Mouse (Mus musculus): ENCODE data around the gene Abcf2. TPM values are rescaled to one million over a fixed set of nuclear protein-coding genes. Genes with fewer than 3 reads are reported as not detected.

Abcf2 gene
- polyA plus RNA-seq, 1 experiment, result 49.0 TPM

DNA sequence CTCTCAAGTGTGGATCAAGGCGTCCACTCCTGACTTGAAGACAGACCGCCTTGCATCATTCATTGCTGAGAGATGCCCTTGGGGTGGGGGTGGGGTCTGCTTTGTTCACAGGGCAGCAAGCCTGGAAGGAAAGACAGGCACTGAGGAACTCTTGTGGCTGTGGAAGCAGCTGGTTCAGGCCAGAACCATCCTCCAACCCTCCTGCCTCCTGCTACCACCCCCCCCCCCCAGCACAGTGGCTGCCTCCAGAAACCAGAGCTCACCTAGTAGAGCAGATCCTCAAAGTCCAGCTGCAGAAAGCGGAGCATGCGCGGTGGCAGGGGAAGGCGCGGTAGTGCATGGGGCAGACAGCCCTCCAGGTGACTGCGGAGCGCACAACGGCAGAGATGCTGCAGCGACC lies 43.9 kb downstream of the Abcf2 start:
- H3K4me3 ChIP-seq (replicated peaks), result no peak overlapping the region
- H3K27me3 ChIP-seq (replicated peaks), result peaks cover 95% of the 10 kb centered on the region
- no peaks in the 10 kb centered on the region for H3K36me3 ChIP-seq (replicated peaks; ENCODE audit: low read length)
- no peak for TF ChIP-seq GATA1 (IDR thresholded peaks at IDR 0.05; ENCODE audit: borderline replicate concordance, low read length)
- TF ChIP-seq FLI1 (IDR thresholded peaks at IDR 0.05; ENCODE audit: low read length), result no peak
- 0 out of 2 replicates have a peak, but pooled peaks cover 3% of the 10 kb centered on the region for H3K9me3 ChIP-seq
- H3K4me1 ChIP-seq, result peaks cover 6% of the 10 kb centered on the region; the same call in 1 of the 2 replicates

DNA sequence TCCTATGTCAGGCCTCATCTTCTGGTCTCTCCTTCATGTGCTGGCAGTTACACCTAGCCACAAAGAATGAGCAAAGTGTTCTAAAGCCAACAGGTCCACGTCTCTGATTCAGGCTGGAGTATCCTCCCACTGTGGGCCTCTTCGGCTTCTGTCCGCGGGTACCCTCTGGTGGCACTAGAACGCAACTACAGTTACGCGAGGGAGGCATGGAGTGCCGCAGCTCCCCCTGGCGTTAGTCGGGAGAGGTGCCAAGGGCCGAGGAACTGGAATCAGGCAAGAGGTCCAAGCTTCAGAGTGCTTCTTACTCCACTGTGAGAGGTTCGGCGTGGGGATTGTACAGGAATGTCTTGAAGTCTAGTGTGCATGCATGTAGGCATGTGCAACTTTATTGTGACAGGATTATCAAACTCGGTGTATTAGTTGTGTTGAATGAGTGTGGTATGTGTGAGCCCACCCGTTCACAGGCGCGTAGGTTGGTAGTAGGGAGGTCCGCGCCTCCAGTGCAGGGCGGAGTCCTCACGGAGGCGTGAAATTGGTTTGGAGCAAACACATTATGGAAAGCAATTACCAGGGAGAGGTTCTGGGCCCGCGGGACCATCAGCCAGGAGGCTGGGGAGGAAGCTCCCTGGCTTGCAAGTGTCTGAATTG lies 47.1 kb downstream of the Abcf2 start:
- TF ChIP-seq GATA1 (IDR thresholded peaks at IDR 0.05; ENCODE audit: borderline replicate concordance, low read length), result no peak
- TF ChIP-seq FLI1 (IDR thresholded peaks at IDR 0.05; ENCODE audit: low read length), result no peak
- no peaks in the 10 kb centered on the region for H3K36me3 ChIP-seq (replicated peaks; ENCODE audit: low read length)
- H3K4me3 ChIP-seq (replicated peaks), result no peak overlapping the region
- peaks cover 23% of the 10 kb centered on the region for H3K4me1 ChIP-seq
- H3K9me3 ChIP-seq, result no peaks in the 10 kb centered on the region
- peaks cover 97% of the 10 kb centered on the region for H3K27me3 ChIP-seq (replicated peaks)

DNA sequence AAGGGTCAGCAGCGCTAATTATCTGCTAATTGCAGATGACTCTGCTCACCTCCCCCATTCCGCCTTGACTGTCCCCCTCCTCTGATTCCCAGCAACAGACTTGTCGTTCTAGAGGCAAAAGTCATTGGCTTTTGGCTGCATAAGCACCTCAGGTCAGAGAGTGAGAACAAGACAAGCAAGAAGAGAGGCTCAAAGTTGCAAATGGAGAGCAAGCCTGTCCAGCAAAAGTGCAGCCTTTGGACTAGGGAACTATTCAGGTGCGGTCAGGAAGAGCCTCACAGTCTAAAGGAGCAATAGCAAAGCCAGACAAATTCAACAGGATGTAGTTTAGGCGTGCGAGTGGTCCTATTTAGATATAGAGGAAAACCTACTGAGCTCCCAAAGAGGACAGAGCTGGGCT lies 49.5 kb downstream of the Abcf2 start:
- Histone ChIP-seq H3K9me3 (no peaks in the 10 kb centered on the region), H3K36me3 (replicated peaks; ENCODE audit: low read length) (no peaks in the 10 kb centered on the region), H3K4me1 (peaks cover 23% of the 10 kb centered on the region), H3K27me3 (replicated peaks) (peaks cover 99% of the 10 kb centered on the region), H3K4me3 (replicated peaks) (no peak overlapping the region)
- TF ChIP-seq GATA1 (IDR thresholded peaks at IDR 0.05; ENCODE audit: borderline replicate concordance, low read length), result no peak
- no peak for TF ChIP-seq FLI1 (IDR thresholded peaks at IDR 0.05; ENCODE audit: low read length)

DNA sequence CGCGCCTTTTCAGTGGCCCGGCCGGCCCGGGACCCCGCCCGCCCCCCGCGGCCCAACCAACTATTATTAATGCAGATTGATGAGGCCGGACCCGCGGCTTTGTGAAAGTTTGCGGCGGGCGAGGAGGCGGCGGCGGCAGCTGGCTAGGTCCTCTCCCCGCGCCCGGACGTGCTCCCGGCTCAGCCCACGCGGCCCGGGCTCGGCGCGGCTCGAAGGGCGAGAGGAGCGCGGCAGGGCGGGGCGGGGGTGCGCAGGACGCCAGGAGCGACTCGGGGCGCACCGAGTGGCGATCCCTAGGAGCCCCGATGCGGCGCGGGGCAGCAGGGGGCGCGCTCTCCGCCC lies 50.4 kb downstream of the Abcf2 start, which contains the start of gene Gbx1:
Gbx1 (minus strand) TSS at position 314 of the 342 bp plus-strand sequence.
- peaks cover 99% of the 10 kb centered on the region for H3K27me3 ChIP-seq (replicated peaks)
- no peak for TF ChIP-seq FLI1 (IDR thresholded peaks at IDR 0.05; ENCODE audit: low read length)
- no peak for TF ChIP-seq GATA1 (IDR thresholded peaks at IDR 0.05; ENCODE audit: borderline replicate concordance, low read length)

DNA sequence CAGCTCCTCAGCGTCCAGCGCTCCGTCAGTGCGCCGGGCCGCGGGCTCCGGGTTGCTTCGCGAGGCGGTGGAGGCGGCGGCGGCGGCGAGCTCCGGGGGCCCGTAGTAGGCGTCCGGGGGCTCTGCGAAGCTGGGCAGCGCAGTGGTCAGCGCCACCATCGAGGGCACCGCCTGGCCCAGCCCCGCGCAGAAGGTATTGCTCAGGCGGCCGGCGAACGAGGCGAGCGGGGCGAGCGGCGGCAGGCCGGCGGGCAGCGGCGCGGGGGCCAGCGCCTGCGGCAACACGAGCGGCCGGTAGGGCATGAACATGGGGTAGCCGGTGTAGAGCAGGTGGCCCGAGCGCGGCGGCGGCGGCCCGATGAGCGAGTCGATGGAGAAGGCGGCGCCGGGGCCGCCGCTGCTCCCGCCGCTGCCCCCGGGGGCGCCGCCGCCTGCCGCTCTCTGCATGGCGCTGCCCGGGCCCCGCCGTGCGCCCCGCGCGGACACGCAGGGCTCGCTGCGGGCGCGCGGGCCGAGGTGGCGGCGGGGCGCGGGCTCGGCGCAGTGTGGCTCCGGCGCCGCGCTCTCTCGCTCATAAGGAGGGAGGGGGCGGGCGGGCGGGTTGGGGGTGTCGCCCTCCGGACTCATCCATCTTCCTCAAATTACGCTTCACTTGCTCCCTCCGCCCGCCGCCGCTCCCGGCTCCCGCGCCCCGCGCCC lies 50.9 kb downstream of the Abcf2 start:
- Histone ChIP-seq H3K4me3 (replicated peaks) (no peak overlapping the region), H3K27me3 (replicated peaks) (peaks cover 99% of the 10 kb centered on the region), H3K4me1 (peaks cover 23% of the 10 kb centered on the region), H3K9me3 (0 out of 2 replicates have a peak, but pooled peaks cover 2% of the 10 kb centered on the region), H3K36me3 (replicated peaks; ENCODE audit: low read length) (no peaks in the 10 kb centered on the region)
- no peak for TF ChIP-seq FLI1 (IDR thresholded peaks at IDR 0.05; ENCODE audit: low read length)
- no peak for TF ChIP-seq GATA1 (IDR thresholded peaks at IDR 0.05; ENCODE audit: borderline replicate concordance, low read length)

More for the DNA sequence above, 50.4 kb downstream of the Abcf2 start, which contains the start of gene Gbx1:
- peaks cover 23% of the 10 kb centered on the region for H3K4me1 ChIP-seq
- H3K4me3 ChIP-seq (replicated peaks), result peak within 1 kb of the TSS; percentile 7
- no peaks in the 10 kb centered on the region for H3K36me3 ChIP-seq (replicated peaks; ENCODE audit: low read length)
- 0 out of 2 replicates have a peak, but pooled peaks cover 2% of the 10 kb centered on the region for H3K9me3 ChIP-seq

DNA sequence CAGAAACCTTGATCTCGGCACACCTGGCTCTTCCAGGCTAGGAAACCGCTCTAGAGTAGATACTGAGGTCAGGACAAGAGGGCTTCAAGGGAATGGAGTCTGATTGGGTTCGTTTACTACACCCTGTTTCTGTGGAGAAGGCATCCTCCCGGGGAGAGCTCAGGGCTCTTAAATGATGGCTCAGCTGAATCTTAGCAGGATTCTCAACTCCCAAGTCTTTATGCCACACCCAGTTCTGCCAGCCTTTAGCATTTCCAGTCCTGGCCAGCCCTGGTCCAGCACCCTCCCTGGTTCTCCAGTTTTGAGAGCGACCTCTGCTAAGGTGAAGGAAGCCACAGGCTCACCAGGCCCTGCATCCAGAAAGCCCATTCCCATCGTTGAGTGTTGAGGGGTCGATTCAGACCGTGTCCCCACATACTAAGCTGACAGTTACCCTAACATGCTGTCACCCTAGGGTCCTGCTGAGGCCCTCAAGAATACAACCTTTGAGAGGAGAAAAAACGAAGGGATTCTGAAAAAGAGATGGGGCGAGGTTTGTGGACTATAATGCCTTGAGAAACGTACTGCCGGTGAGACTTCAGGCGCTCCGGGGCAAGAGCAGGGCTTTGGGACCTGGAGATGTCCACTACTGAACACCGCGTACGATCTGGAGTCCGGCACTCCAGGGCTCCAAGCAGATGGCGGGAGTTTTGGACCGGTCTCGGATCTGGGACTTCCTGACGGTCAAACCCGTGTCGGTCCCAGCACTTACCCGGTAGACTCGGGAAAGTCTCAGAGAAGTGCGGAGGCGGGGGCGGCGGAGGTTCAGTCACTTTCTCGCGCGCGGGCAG lies 51.7 kb downstream of the Abcf2 start:
- H3K36me3 ChIP-seq (replicated peaks; ENCODE audit: low read length), result no peaks in the 10 kb centered on the region
- H3K4me1 ChIP-seq, result peaks cover 23% of the 10 kb centered on the region
- H3K27me3 ChIP-seq (replicated peaks), result peaks cover 94% of the 10 kb centered on the region
- H3K9me3 ChIP-seq, result 0 out of 2 replicates have a peak, but pooled peaks cover 2% of the 10 kb centered on the region
- no peak overlapping the region for H3K4me3 ChIP-seq (replicated peaks)
- TF ChIP-seq GATA1 (IDR thresholded peaks at IDR 0.05; ENCODE audit: borderline replicate concordance, low read length) (no peak), FLI1 (IDR thresholded peaks at IDR 0.05; ENCODE audit: low read length) (no peak)

DNA sequence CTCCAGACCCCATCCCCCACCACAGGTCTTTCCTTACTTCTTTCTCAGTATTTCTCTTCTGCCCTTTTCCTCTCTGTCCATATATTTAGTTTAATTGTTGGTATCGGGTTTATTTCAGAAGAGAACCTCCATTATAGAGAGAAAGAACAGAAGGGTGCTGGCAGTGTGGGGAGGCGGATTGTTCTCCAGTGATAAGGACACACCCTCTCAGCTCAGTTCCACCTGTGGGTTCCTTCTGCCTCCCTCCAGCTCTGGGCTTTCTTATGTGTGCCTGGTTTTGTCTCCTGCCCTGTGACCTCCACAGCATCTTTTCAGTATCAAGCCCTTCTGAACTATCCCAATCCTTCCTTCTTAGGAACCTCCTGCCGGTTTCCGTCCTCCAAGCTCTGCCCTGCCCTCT lies 52.7 kb downstream of the Abcf2 start:
- Histone ChIP-seq H3K4me3 (replicated peaks) (no peak overlapping the region), H3K9me3 (0 out of 2 replicates have a peak, but pooled peaks cover 2% of the 10 kb centered on the region), H3K27me3 (replicated peaks) (peaks cover 95% of the 10 kb centered on the region), H3K36me3 (replicated peaks; ENCODE audit: low read length) (no peaks in the 10 kb centered on the region), H3K4me1 (peaks cover 17% of the 10 kb centered on the region)
- TF ChIP-seq FLI1 (IDR thresholded peaks at IDR 0.05; ENCODE audit: low read length) (no peak), GATA1 (IDR thresholded peaks at IDR 0.05; ENCODE audit: borderline replicate concordance, low read length) (no peak)

- peaks cover 17% of the 10 kb centered on the region for H3K4me1 ChIP-seq
- H3K27me3 ChIP-seq (replicated peaks), result peaks cover 92% of the 10 kb centered on the region
- no peak overlapping the region for H3K4me3 ChIP-seq (replicated peaks)
- H3K36me3 ChIP-seq (replicated peaks; ENCODE audit: low read length), result no peaks in the 10 kb centered on the region
- no peak for TF ChIP-seq GATA1 (IDR thresholded peaks at IDR 0.05; ENCODE audit: borderline replicate concordance, low read length)
- no peak for TF ChIP-seq FLI1 (IDR thresholded peaks at IDR 0.05; ENCODE audit: low read length)
- 0 out of 2 replicates have a peak, but pooled peaks cover 2% of the 10 kb centered on the region for H3K9me3 ChIP-seq
Observed at GRCm38 (mm10) chr5:24523806-24524205, 53.5 kb downstream of the Abcf2 start.

GRCm38 (mm10) chr5:24521366-24521765 lies 55.9 kb downstream of the Abcf2 start:
- TF ChIP-seq GATA1 (IDR thresholded peaks at IDR 0.05; ENCODE audit: borderline replicate concordance, low read length) (no peak), FLI1 (IDR thresholded peaks at IDR 0.05; ENCODE audit: low read length) (no peak)
- Histone ChIP-seq H3K27me3 (replicated peaks) (peaks cover 91% of the 10 kb centered on the region), H3K9me3 (0 out of 2 replicates have a peak, but pooled peaks cover 2% of the 10 kb centered on the region), H3K4me1 (peaks cover 7% of the 10 kb centered on the region; the same call in 1 of the 2 replicates), H3K4me3 (replicated peaks) (no peak overlapping the region), H3K36me3 (replicated peaks; ENCODE audit: low read length) (no peaks in the 10 kb centered on the region)

Other genes starting within 250 kb of the Abcf2 start
- gene Kcnh2, start 225.9 kb downstream of the Abcf2 start, polyA plus RNA-seq (2012; ENCODE audit: insufficient read depth, low replicate concordance), result 0.10 TPM in 1 of 2 replicates, not detected in the other
- not detected in 2 replicates for gene Nos3, start 212.7 kb downstream of the Abcf2 start, polyA plus RNA-seq (2012; ENCODE audit: insufficient read depth, low replicate concordance)
- gene Atg9b, start 185.3 kb downstream of the Abcf2 start, polyA plus RNA-seq (2012; ENCODE audit: insufficient read depth, low replicate concordance), result 1.8 and 4.2 TPM in 2 replicates
- 10.6 and 45.2 TPM in 2 replicates for gene Abcb8, start 183.8 kb downstream of the Abcf2 start, polyA plus RNA-seq (2012; ENCODE audit: insufficient read depth, low replicate concordance)
- not detected in 2 replicates for gene Asic3, start 164.1 kb downstream of the Abcf2 start, polyA plus RNA-seq (2012; ENCODE audit: insufficient read depth, low replicate concordance)
- 6.0 and 14.5 TPM in 2 replicates for gene Cdk5, start 153.9 kb downstream of the Abcf2 start, polyA plus RNA-seq (2012; ENCODE audit: insufficient read depth, low replicate concordance)
- gene Slc4a2, start 153.6 kb downstream of the Abcf2 start, polyA plus RNA-seq (2012; ENCODE audit: insufficient read depth, low replicate concordance), result 14.7 and 31.0 TPM in 2 replicates
- 216 and 275 TPM in 2 replicates for gene Fastk, start 132.2 kb downstream of the Abcf2 start, polyA plus RNA-seq (2012; ENCODE audit: insufficient read depth, low replicate concordance)
- 31.6 and 37.8 TPM in 2 replicates for gene Tmub1, start 129.6 kb downstream of the Abcf2 start, polyA plus RNA-seq (2012; ENCODE audit: insufficient read depth, low replicate concordance)
- gene Agap3, start 125.3 kb downstream of the Abcf2 start, polyA plus RNA-seq (2012; ENCODE audit: insufficient read depth, low replicate concordance), result 117 and 284 TPM in 2 replicates
- gene Gbx1, start 50.3 kb downstream of the Abcf2 start, polyA plus RNA-seq (2012; ENCODE audit: insufficient read depth, low replicate concordance), result not detected in 2 replicates
- not detected in 2 replicates for gene Asb10, start 36.5 kb downstream of the Abcf2 start, polyA plus RNA-seq (2012; ENCODE audit: insufficient read depth, low replicate concordance)
- gene 4931409K22Rik, start 20.7 kb downstream of the Abcf2 start, polyA plus RNA-seq (2012; ENCODE audit: insufficient read depth, low replicate concordance), result not detected in 2 replicates
- gene Chpf2, start 9.3 kb upstream of the Abcf2 start, polyA plus RNA-seq (2012; ENCODE audit: insufficient read depth, low replicate concordance), result 36.1 and 95.0 TPM in 2 replicates
- gene Smarcd3, start 46.9 kb upstream of the Abcf2 start, polyA plus RNA-seq (2012; ENCODE audit: insufficient read depth, low replicate concordance), result 0.76 TPM in 1 of 2 replicates, not detected in the other
- gene Nub1, start 108.1 kb upstream of the Abcf2 start, polyA plus RNA-seq (2012; ENCODE audit: insufficient read depth, low replicate concordance), result 37.7 and 58.3 TPM in 2 replicates
- not detected in 2 replicates for gene Wdr86, start 153.3 kb upstream of the Abcf2 start, polyA plus RNA-seq (2012; ENCODE audit: insufficient read depth, low replicate concordance)
- not detected in 2 replicates for gene Crygn, start 180.5 kb upstream of the Abcf2 start, polyA plus RNA-seq (2012; ENCODE audit: insufficient read depth, low replicate concordance)